Mouse (Mus musculus) hindbrain, embryonic 11.5 days (tissue): ENCODE data around the gene Myg1. TPM values are rescaled to one million over a fixed set of nuclear protein-coding genes. Genes with fewer than 3 reads are reported as not detected.
A peak's percentile ranks its signal among the peaks of the same experiment; 100 is the strongest.
"Not testable (repeated sequence)": the region's sequence is repeated elsewhere in the genome, so short reads cannot be mapped to it uniquely, and the experiment has no call there.

Experiments used
- ATAC-seq: fragments of 200-750 bp; cut with Nextera tagmentation; 2 replicates; pipeline ENCODE4 v1.8.0; 2017; ENCODE audit warnings: mild to moderate bottlenecking, moderate TSS enrichment, moderate library complexity; ENCODE audit not compliant: low FRiP score
- DNase-seq: peaks from one replicate; pipeline ENCODE4 v3.0.0-alpha.2; 2015; ENCODE audit warnings: low spot score
- H3K27ac ChIP-seq: fragments of 300-500 bp; sonication (generic); 2 replicates; pipeline ENCODE4 v1.5.1; 2014; ENCODE audit warnings: mild to moderate bottlenecking, low read depth, low read length
- H3K27me3 ChIP-seq: fragments of 300-500 bp; sonication (generic); 2 replicates; pipeline ENCODE4 v1.6.1; 2014; ENCODE audit warnings: mild to moderate bottlenecking, low read length, moderate library complexity, mixed read lengths; ENCODE audit not compliant: control insufficient read depth, insufficient read depth
- H3K36me3 ChIP-seq: fragments of 300-500 bp; sonication (generic); 2 replicates; pipeline ENCODE4 v1.6.1; 2014; ENCODE audit warnings: mild to moderate bottlenecking, low read length, moderate library complexity, mixed read lengths; ENCODE audit not compliant: control insufficient read depth, insufficient read depth
- H3K4me1 ChIP-seq: fragments of 300-500 bp; sonication (generic); replicated peaks from 2 replicates; pipeline ENCODE4 v1.6.1; 2014; ENCODE audit warnings: low read length, mixed read lengths; ENCODE audit not compliant: control insufficient read depth, insufficient read depth
- H3K4me2 ChIP-seq: fragments of 300-500 bp; sonication (generic); replicated peaks from 2 replicates; pipeline ENCODE4 v1.6.1; 2014; ENCODE audit warnings: mild to moderate bottlenecking, low read depth, low read length
- H3K4me3 ChIP-seq: fragments of 300-500 bp; sonication (generic); 2 replicates; pipeline ENCODE4 v1.5.1; 2014; ENCODE audit warnings: low read depth, low read length
- H3K9ac ChIP-seq: fragments of 300-500 bp; sonication (generic); 2 replicates; pipeline ENCODE4 v1.6.1; 2014; ENCODE audit warnings: low read depth, low read length
- H3K9me3 ChIP-seq: fragments of 300-500 bp; sonication (generic); 2 replicates; pipeline ENCODE4 v1.6.1; 2016; ENCODE audit warnings: low read length; ENCODE audit not compliant: control insufficient read depth
- WGBS: fragments of 180-500 bp; shearing (Covaris S2); extraction: QIAGEN DNeasy Blood & Tissue Kit; methylation state at CpG from one replicate; pipeline ENCODE4 v1.1.7; 2014; 5-methylcytosine and 5-hydroxymethylcytosine counted together
- polyA plus RNA-seq: library from polyadenylated mRNA; unstranded; fragments of >200 nt; fragmentation: Nextera tagmentation; extraction: Ambion mirVana; gene quantifications from 2 replicates; pipeline ENCODE4 v1.2.1, GENCODE M21; 2014

The Myg1 gene
- polyA plus RNA-seq, 1 experiment from 2014 or later: 104 TPM

- H3K9me3 ChIP-seq, H3K9ac ChIP-seq, H3K4me2 ChIP-seq, H3K4me1 ChIP-seq, ATAC-seq, H3K27me3 ChIP-seq, H3K36me3 ChIP-seq, H3K27ac ChIP-seq, H3K4me3 ChIP-seq: not testable (repeated sequence)
- DNase-seq: peak; percentile 43
- 91% methylated on average over 5 of the region's 5 CpGs for WGBS
These were observed 4.4 kb downstream of the Myg1 start for GRCm38 (mm10) chr15:102335925-102336324.

- DNase-seq (no peak), ATAC-seq (no peak)
- Histone ChIP-seq H3K36me3 (no peaks in the 10 kb centered on the region), H3K4me1 (peaks cover 6% of the 10 kb centered on the region; the same call in 1 of the 2 replicates), H3K9ac (no peak overlapping the region), H3K27ac (no peak overlapping the region), H3K27me3 (no peaks in the 10 kb centered on the region), H3K4me3 (no peak overlapping the region), H3K9me3 (no peaks in the 10 kb centered on the region), H3K4me2 (no peak overlapping the region)
- WGBS: 85% methylated on average over 4 of the region's 4 CpGs
These were observed 5.4 kb downstream of the Myg1 start for GRCm38 (mm10) chr15:102336946-102337345.

- no peak for DNase-seq
- Histone ChIP-seq H3K9me3 (no peaks in the 10 kb centered on the region), H3K4me1 (no peaks in the 10 kb centered on the region), H3K27me3 (no peaks in the 10 kb centered on the region), H3K27ac (no peak overlapping the region), H3K9ac (no peak overlapping the region), H3K4me2 (no peak overlapping the region), H3K4me3 (no peak overlapping the region), H3K36me3 (no peaks in the 10 kb centered on the region)
- WGBS: 77% methylated on average over 5 of the region's 5 CpGs
- no peak for ATAC-seq
These were observed 8.1 kb downstream of the Myg1 start for GRCm38 (mm10) chr15:102339612-102340011.

- no peak overlapping the region for H3K4me2 ChIP-seq
- no peaks in the 10 kb centered on the region for H3K4me1 ChIP-seq
- no peak for ATAC-seq
- no peak overlapping the region for H3K27ac ChIP-seq
- WGBS: 13% methylated on average over 1 of the region's 1 CpGs
- no peaks in the 10 kb centered on the region for H3K9me3 ChIP-seq
- H3K9ac ChIP-seq: no peak overlapping the region
- no peaks in the 10 kb centered on the region for H3K27me3 ChIP-seq
- DNase-seq: peak; percentile 64
- no peaks in the 10 kb centered on the region for H3K36me3 ChIP-seq
- H3K4me3 ChIP-seq: no peak overlapping the region
These were observed 10.1 kb downstream of the Myg1 start for GRCm38 (mm10) chr15:102341580-102341979.

- DNase-seq (no peak), ATAC-seq (no peak)
- no peaks in the 10 kb centered on the region for H3K9me3 ChIP-seq
- no peaks in the 10 kb centered on the region for H3K4me1 ChIP-seq
- H3K27me3 ChIP-seq: no peaks in the 10 kb centered on the region
- H3K27ac ChIP-seq: no peak overlapping the region
- no peak overlapping the region for H3K9ac ChIP-seq
- 95% methylated on average over 3 of the region's 3 CpGs for WGBS
- H3K4me2 ChIP-seq: no peak overlapping the region
- no peak overlapping the region for H3K4me3 ChIP-seq
- no peaks in the 10 kb centered on the region for H3K36me3 ChIP-seq
These were observed 13.0 kb downstream of the Myg1 start for GRCm38 (mm10) chr15:102344490-102344889.

- Histone ChIP-seq H3K4me3 (no peak overlapping the region), H3K4me1 (peaks cover 6% of the 10 kb centered on the region; the same call in 1 of the 2 replicates), H3K27ac (no peak overlapping the region), H3K27me3 (no peaks in the 10 kb centered on the region), H3K4me2 (no peak overlapping the region), H3K9ac (no peak overlapping the region), H3K36me3 (no peaks in the 10 kb centered on the region), H3K9me3 (no peaks in the 10 kb centered on the region)
- ATAC-seq (no peak), DNase-seq (no peak)
- 71% methylated on average over 4 of the region's 4 CpGs for WGBS
These were observed 14.9 kb downstream of the Myg1 start for GRCm38 (mm10) chr15:102346444-102346843.

GRCm38 (mm10) chr15:102350138-102350941, 18.8 kb downstream of the Myg1 start, which contains the start of gene Aaas:
Gene Aaas (minus strand): TSS chr15:102350771.
- WGBS: 1% methylated on average over 55 of the region's 56 CpGs
- Histone ChIP-seq H3K4me2 (peak within 1 kb of the TSS; percentile 75), H3K27ac (peak within 1 kb of the TSS; percentile 61), H3K27me3 (no peaks in the 10 kb centered on the region), H3K4me1 (peaks cover 6% of the 10 kb centered on the region; the same call in 1 of the 2 replicates), H3K36me3 (no peaks in the 10 kb centered on the region), H3K4me3 (peak within 1 kb of the TSS; percentile 80), H3K9me3 (no peaks in the 10 kb centered on the region), H3K9ac (peak within 1 kb of the TSS; percentile 87)
- peak; percentile 98 for DNase-seq
- ATAC-seq: peak; percentile 87

GRCm38 (mm10) chr15:102350942-102351291, 19.4 kb downstream of the Myg1 start:
- H3K9me3 ChIP-seq: no peaks in the 10 kb centered on the region
- no peaks in the 10 kb centered on the region for H3K27me3 ChIP-seq
- peak overlapping the region; percentile 33 for H3K4me2 ChIP-seq
- H3K27ac ChIP-seq: no peak overlapping the region
- DNase-seq (no peak), ATAC-seq (0 out of 2 replicates have a peak, but pooled peaks have one; percentile 7)
- peaks cover 6% of the 10 kb centered on the region; the same call in 1 of the 2 replicates for H3K4me1 ChIP-seq
- H3K4me3 ChIP-seq: peak overlapping the region; percentile 80
- no peaks in the 10 kb centered on the region for H3K36me3 ChIP-seq
- 11% methylated on average over 11 of the region's 11 CpGs for WGBS
- 0 out of 2 replicates have a peak overlapping the region, but pooled peaks have one; percentile 42 for H3K9ac ChIP-seq

- H3K9me3 ChIP-seq: no peaks in the 10 kb centered on the region
- no peak overlapping the region for H3K9ac ChIP-seq
- H3K4me2 ChIP-seq: no peak overlapping the region
- no peak for ATAC-seq
- no peak overlapping the region for H3K27ac ChIP-seq
- 63% methylated on average over 2 of the region's 2 CpGs for WGBS
- H3K4me1 ChIP-seq: peaks cover 6% of the 10 kb centered on the region; the same call in 1 of the 2 replicates
- no peak for DNase-seq
- peaks cover 5% of the 10 kb centered on the region; the same call in 1 of the 2 replicates for H3K27me3 ChIP-seq
- no peak overlapping the region for H3K4me3 ChIP-seq
- H3K36me3 ChIP-seq: no peaks in the 10 kb centered on the region
These were observed 20.7 kb downstream of the Myg1 start for GRCm38 (mm10) chr15:102352177-102352576.
